Mouse (Mus musculus): ENCODE results near the gene Itpr2.

- TF ChIP-seq CTCF (IDR thresholded peaks at IDR 0.05; ENCODE audit: low read depth, low read length) (no peak), POLR2A (IDR thresholded peaks at IDR 0.05; ENCODE audit: borderline replicate concordance, low read depth, low read length) (no peak)
Observed at GRCm38 (mm10) chr6:146205136-146205535, 296.9 kb downstream of the Itpr2 start.
